Mouse (Mus musculus) adrenal gland, postnatal 10 days (tissue): ENCODE data around the gene Kdm1a. TPM values are rescaled to one million over a fixed set of nuclear protein-coding genes. Genes with fewer than 3 reads are reported as not detected.

Experiments used
- DNase-seq: peaks from one replicate; pipeline ENCODE4 v3.0.0; 2021; ENCODE audit warnings: mixed read lengths
- microRNA-seq: library from miRNA; unstranded; fragments of <30 nt; microRNA quantifications from one replicate; pipeline ENCODE4 v1.2.0, GENCODE M21; 2021
- total RNA-seq, 2 experiments: library from RNA; stranded (reverse); gene quantifications; 2 replicates each; pipeline ENCODE4 v1.2.3; 2021

The Kdm1a gene
- total RNA-seq, 2 experiments from 2014 or later: 40.7 to 52.3 TPM

- no peak for DNase-seq
Measured at GRCm38 (mm10) chr4:136524309-136524708, 78.2 kb downstream of the Kdm1a start.

- DNase-seq: no peak
Measured at GRCm38 (mm10) chr4:136521898-136522297, 80.6 kb downstream of the Kdm1a start.

GRCm38 (mm10) chr4:136519866-136520265 is 82.7 kb downstream of the Kdm1a start:
- DNase-seq: no peak

- DNase-seq: no peak
Measured at GRCm38 (mm10) chr4:136518576-136518975, 83.9 kb downstream of the Kdm1a start.

GRCm38 (mm10) chr4:136518141-136518540 is 84.4 kb downstream of the Kdm1a start:
- no peak for DNase-seq

GRCm38 (mm10) chr4:136512905-136513304 is 89.6 kb downstream of the Kdm1a start:
- peak; percentile 61 for DNase-seq

GRCm38 (mm10) chr4:136511708-136512107 is 90.8 kb downstream of the Kdm1a start:
- peak; percentile 25 for DNase-seq

- peak; percentile 39 for DNase-seq
Measured at GRCm38 (mm10) chr4:136509857-136510256, 92.7 kb downstream of the Kdm1a start.

GRCm38 (mm10) chr4:136505426-136506215 is 96.9 kb downstream of the Kdm1a start:
- DNase-seq: no peak

Small RNA genes lying within 50 kb of the gene (microRNA-seq; reads per million reads assigned to microRNA genes)
- not detected for gene Gm22180

Other genes starting within 250 kb of the Kdm1a start
- under 1 TPM; 0.15 to 0.24 TPM for gene Htr1d, start 179.2 kb downstream of the Kdm1a start, total RNA-seq
- gene 6030445D17Rik, start 140.5 kb downstream of the Kdm1a start, total RNA-seq: under 1 TPM; 0.24 to 0.39 TPM
- gene Luzp1, start 133.0 kb downstream of the Kdm1a start, total RNA-seq: 10 to 100 TPM; 34.0 to 36.8 TPM
- not detected for gene Tex46, start 7.7 kb upstream of the Kdm1a start, total RNA-seq
- gene Lactbl1, start 19.9 kb upstream of the Kdm1a start, total RNA-seq: not detected
- 10 to 100 TPM in 1 of 2 experiments, 1 to 10 TPM in 1; 8.5 to 12.4 TPM for gene Ephb2, start 233.3 kb upstream of the Kdm1a start, total RNA-seq